Mouse (Mus musculus): ENCODE measurements around the gene Tpst2. TPM values are rescaled to one million over a fixed set of nuclear protein-coding genes. Genes with fewer than 3 reads are reported as not detected.
A peak's percentile ranks its signal among the peaks of the same experiment; 100 is the strongest.

The Tpst2 gene
- polyA plus RNA-seq, 1 experiment from 2014 or later = 63.8 TPM

GRCm38 (mm10) chr5:112270764-112271541, 5.5 kb upstream of the Tpst2 start:
- Histone ChIP-seq H3K4me1 (replicated peaks; ENCODE audit: insufficient read depth, low read length) (0 out of 2 replicates have a peak, but pooled peaks cover 5% of the 10 kb centered on the region), H3K36me3 (ENCODE audit: insufficient read depth, low read length) (no peaks in the 10 kb centered on the region), H3K27me3 (ENCODE audit: insufficient read depth, low read length) (no peaks in the 10 kb centered on the region), H3K9me3 (replicated peaks; ENCODE audit: low read length) (no peaks in the 10 kb centered on the region), H3K27ac (no peak overlapping the region), H3K9ac (ENCODE audit: low read depth, low read length) (no peak overlapping the region), H3K4me3 (replicated peaks; ENCODE audit: low read depth, low read length) (no peak overlapping the region), H3K4me2 (ENCODE audit: low read length) (no peak overlapping the region)
- WGBS = 32% methylated on average over 24 of the region's 24 CpGs
- ATAC-seq (replicated peaks; ENCODE audit: low FRiP score, low read depth) (no peak), DNase-seq (ENCODE audit: low spot score) (no peak)
- no peak for TF ChIP-seq CTCF (IDR thresholded peaks at IDR 0.05; ENCODE audit: low read depth)

GRCm38 (mm10) chr5:112272934-112273333, 3.6 kb upstream of the Tpst2 start:
- Histone ChIP-seq H3K27ac (no peak overlapping the region), H3K27me3 (ENCODE audit: insufficient read depth, low read length) (no peaks in the 10 kb centered on the region), H3K4me1 (replicated peaks; ENCODE audit: insufficient read depth, low read length) (0 out of 2 replicates have a peak, but pooled peaks cover 11% of the 10 kb centered on the region), H3K4me3 (replicated peaks; ENCODE audit: low read depth, low read length) (no peak overlapping the region), H3K9ac (ENCODE audit: low read depth, low read length) (no peak overlapping the region), H3K9me3 (replicated peaks; ENCODE audit: low read length) (no peaks in the 10 kb centered on the region), H3K36me3 (ENCODE audit: insufficient read depth, low read length) (no peaks in the 10 kb centered on the region), H3K4me2 (ENCODE audit: low read length) (no peak overlapping the region)
- WGBS = 49% methylated on average over 2 of the region's 2 CpGs
- TF ChIP-seq CTCF (IDR thresholded peaks at IDR 0.05; ENCODE audit: low read depth) = no peak
- ATAC-seq (replicated peaks; ENCODE audit: low FRiP score, low read depth) (no peak), DNase-seq (ENCODE audit: low spot score) (no peak)

- H3K36me3 ChIP-seq (ENCODE audit: insufficient read depth, low read length) = no peaks in the 10 kb centered on the region
- H3K27ac ChIP-seq = no peak overlapping the region
- no peaks in the 10 kb centered on the region for H3K27me3 ChIP-seq (ENCODE audit: insufficient read depth, low read length)
- no peak overlapping the region for H3K4me3 ChIP-seq (replicated peaks; ENCODE audit: low read depth, low read length)
- no peak for ATAC-seq (replicated peaks; ENCODE audit: low FRiP score, low read depth)
- H3K9ac ChIP-seq (ENCODE audit: low read depth, low read length) = no peak overlapping the region
- 33% methylated on average over 2 of the region's 2 CpGs for WGBS
- no peak overlapping the region for H3K4me2 ChIP-seq (ENCODE audit: low read length)
- H3K4me1 ChIP-seq (replicated peaks; ENCODE audit: insufficient read depth, low read length) = peaks cover 14% of the 10 kb centered on the region
- H3K9me3 ChIP-seq (replicated peaks; ENCODE audit: low read length) = no peaks in the 10 kb centered on the region
- DNase-seq (ENCODE audit: low spot score) = peak; percentile 78
- TF ChIP-seq CTCF (IDR thresholded peaks at IDR 0.05; ENCODE audit: low read depth) = no peak
Observed at GRCm38 (mm10) chr5:112273746-112274463, 2.6 kb upstream of the Tpst2 start.

GRCm38 (mm10) chr5:112275021-112275804, 1.3 kb upstream of the Tpst2 start:
- TF ChIP-seq CTCF (IDR thresholded peaks at IDR 0.05; ENCODE audit: low read depth) = no peak
- 0 out of 2 replicates have a peak overlapping the region, but pooled peaks have one; percentile 13 for H3K27ac ChIP-seq
- H3K36me3 ChIP-seq (ENCODE audit: insufficient read depth, low read length) = no peaks in the 10 kb centered on the region
- H3K4me3 ChIP-seq (replicated peaks; ENCODE audit: low read depth, low read length) = no peak overlapping the region
- no peak for ATAC-seq (replicated peaks; ENCODE audit: low FRiP score, low read depth)
- no peak for DNase-seq (ENCODE audit: low spot score)
- no peaks in the 10 kb centered on the region for H3K27me3 ChIP-seq (ENCODE audit: insufficient read depth, low read length)
- H3K9me3 ChIP-seq (replicated peaks; ENCODE audit: low read length) = no peaks in the 10 kb centered on the region
- H3K4me2 ChIP-seq (ENCODE audit: low read length) = peak overlapping the region; percentile 64
- peaks cover 22% of the 10 kb centered on the region for H3K4me1 ChIP-seq (replicated peaks; ENCODE audit: insufficient read depth, low read length)
- 26% methylated on average over 4 of the region's 4 CpGs for WGBS
- H3K9ac ChIP-seq (ENCODE audit: low read depth, low read length) = no peak overlapping the region

GRCm38 (mm10) chr5:112276907-112277348, 437 bp downstream of the Tpst2 start:
- Histone ChIP-seq H3K4me1 (replicated peaks; ENCODE audit: insufficient read depth, low read length) (peaks cover 27% of the 10 kb centered on the region), H3K27ac (peak overlapping the region; percentile 85), H3K9ac (ENCODE audit: low read depth, low read length) (peak overlapping the region; percentile 80), H3K36me3 (ENCODE audit: insufficient read depth, low read length) (no peaks in the 10 kb centered on the region), H3K27me3 (ENCODE audit: insufficient read depth, low read length) (no peaks in the 10 kb centered on the region), H3K4me2 (ENCODE audit: low read length) (peak overlapping the region; percentile 88), H3K4me3 (replicated peaks; ENCODE audit: low read depth, low read length) (peak overlapping the region; percentile 76), H3K9me3 (replicated peaks; ENCODE audit: low read length) (no peaks in the 10 kb centered on the region)
- ATAC-seq (replicated peaks; ENCODE audit: low FRiP score, low read depth) (peak; percentile 19), DNase-seq (ENCODE audit: low spot score) (no peak)
- WGBS = under 1% methylated on average over 24 of the region's 24 CpGs
- TF ChIP-seq CTCF (IDR thresholded peaks at IDR 0.05; ENCODE audit: low read depth) = no peak
